Mouse (Mus musculus) E14TG2a.4 (cell line): ENCODE measurements at regions not wholly inside any gene's neighbourhood (a gene's known extent, or its start where the extent isn't known, plus 50 kb on each side); places are given as distances from the start of the nearest gene placed in this dataset.

Source experiments
- CTCF ChIP-seq: conservative IDR thresholded peaks from 2 replicates; pipeline ENCODE4 v1.5.1; 2014; ENCODE audit warnings: low read length
- NANOG ChIP-seq: IDR thresholded peaks from 2 replicates; pipeline ENCODE4 v1.6.1; 2014; ENCODE audit warnings: borderline replicate concordance, low read length, mixed read lengths

DNA sequence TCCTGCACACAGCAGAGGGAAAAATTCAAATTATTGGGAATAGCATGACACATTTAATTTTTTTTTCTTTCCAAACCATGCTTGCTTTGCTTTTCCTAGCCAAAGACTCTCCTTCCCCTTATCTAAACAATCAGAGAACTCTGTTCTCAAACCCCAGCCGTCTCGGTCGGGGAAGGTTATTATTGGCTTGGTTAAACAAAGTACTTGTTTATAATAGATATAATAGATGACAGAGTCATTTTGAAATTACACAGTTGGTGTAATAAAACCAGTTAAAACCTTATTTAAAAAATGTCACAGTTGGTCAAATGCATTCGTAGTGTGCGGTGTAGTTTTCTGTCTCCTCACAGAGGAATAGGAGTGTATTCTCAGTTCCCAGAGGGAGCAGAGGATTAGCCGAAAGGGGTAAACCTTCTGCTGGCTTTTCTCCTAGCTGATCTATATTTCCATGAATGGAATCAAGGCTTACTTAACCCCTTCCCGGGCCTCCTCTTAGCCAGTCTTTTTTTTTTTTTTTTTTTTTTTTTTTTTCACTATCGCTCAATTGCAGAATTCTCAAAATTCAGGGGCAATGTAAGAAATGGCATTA is 329.4 kb upstream of the Npvf start:
- TF ChIP-seq CTCF (no peak), NANOG (no peak)
